Mouse (Mus musculus) forelimb bud, embryonic 11.5 days (tissue): Measurements from ENCODE around the gene Wif1.

Experiments used
- DNase-seq: peaks from one replicate; pipeline ENCODE4 v3.0.0-alpha.2; 2012; ENCODE audit warnings: low read depth, low spot score

Gene Wif1

DNA sequence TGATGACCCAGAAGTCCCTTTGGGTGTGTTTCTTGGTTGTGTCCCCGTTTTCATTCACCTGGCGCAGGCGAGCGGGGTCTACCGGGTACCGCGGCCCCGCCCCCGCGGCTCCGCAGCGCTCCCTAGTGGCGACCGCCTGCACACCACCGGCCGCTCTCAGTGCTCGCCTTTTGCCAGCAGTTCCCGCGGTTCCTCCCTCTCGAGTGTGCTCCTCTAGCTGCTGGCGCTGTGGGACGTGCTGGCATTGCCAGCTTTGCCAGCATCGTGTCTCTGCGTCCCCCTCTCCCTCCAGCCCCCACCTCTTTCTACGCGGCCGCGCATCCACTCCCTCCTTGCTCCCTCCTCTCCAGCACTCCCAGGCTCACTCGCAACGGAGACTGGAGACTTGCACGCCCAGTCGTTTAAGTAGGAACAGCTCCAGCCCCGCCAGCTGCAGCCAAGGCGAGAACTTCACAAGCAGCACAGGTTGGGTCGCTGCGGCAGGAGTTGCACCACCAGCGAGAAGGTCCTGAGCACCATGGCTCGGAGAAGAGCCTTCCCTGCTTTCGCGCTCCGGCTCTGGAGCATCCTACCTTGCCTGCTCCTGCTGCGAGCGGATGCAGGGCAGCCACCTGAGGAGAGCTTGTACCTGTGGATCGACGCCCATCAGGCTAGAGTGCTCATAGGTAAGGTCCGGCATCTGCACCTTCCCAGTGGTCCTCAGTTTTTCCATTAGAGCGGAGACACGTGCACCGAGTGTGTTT lies at the start of gene Wif1:
TSS of gene Wif1 (plus strand) at position 135 of the 743 bp plus-strand sequence.
- peak; percentile 75 for DNase-seq

DNA sequence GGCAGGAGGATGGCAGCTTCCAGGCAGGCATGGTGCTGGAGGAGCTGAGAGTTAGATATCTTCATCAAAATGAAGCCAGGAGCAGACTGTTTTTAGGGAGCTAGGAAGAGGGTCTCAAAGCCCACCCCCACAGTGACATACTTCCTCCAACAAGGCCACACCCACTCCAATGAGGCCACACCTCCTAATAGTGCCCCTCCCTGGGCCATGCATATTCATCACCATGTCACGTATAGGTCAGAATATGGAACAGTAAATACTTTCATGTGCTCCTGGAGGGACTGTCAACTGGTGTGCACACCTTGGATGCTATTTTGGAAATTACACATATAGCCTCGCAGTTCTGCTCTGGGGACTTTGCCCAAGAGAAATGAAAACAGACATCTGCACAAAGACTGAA lies 31.6 kb upstream of the Wif1 start:
- no peak for DNase-seq

DNA sequence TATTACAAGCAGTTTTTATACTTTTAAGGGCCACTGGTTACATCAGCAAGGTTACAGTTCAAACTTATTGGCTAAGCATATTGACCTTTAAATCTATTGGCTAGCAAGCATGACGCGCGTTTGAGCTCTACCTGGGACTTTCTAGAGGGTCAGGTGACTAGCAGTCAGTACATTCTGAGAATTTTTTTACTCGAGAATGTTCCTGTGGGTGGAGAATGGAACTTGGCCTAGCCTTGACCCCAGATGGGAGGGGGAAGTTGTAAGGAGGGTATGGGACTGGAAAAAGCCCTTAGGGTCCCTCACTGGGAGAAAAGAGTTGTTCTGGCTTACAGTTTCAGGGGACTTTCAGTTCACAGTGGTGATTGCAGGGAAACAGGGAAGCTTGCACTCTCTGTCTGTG lies 22.3 kb upstream of the Wif1 start:
- no peak for DNase-seq

DNA sequence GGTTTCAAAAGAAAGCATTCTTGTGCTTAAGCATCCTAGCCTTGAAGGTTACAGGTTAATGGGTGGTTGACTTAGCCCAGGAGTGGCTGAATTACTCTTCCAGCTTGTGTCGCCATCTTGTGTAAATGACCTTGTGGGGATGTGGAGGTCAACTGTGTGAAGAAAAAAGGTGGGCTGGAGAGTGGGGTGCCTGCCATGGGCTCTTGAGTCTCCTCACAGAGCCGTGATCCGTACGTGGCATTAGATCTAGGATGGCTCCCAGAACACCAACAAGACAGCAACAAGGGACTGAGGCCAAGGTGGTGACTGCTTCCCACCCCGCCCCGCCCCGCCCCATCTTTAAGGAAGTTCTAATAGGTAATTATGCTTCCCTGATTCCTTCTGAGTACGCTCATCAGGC lies 17.5 kb upstream of the Wif1 start:
- no peak for DNase-seq

DNA sequence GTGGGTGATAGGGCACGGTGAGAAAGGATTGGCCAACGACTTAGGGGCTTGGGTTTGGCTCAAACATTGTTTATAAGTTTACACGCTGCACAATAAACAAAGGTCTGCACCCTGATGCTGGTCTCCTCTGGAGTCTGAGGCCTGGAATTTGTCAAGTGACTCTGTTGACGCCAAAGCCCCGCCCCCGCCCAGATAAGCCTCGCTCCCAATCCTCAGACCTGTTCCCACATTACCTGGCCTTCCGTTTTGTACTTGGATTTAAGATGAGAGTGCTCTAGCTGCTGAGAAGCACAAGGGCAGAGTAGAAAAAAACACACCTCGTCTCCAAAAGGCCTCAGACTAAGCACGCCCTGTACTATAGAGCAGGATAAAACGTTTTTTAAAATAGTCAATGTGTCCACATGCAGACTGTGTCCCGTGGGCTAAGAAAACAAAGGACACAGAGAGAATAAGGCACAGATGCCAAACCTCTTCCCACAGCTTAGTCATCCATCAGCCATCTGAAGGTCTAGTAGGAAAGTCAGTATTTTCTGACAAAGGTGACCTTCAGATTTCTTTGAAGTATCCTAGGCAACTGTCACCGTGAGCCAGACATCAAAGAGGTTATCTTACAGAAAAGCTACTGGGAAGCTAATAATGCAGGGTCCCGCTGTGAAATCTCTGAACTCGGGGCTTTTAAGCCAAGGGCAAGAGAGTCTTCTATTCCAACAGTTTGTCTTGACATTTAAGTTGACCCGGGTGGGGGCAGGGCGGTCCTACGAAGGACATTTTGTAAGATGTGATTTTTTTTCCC lies 16.9 kb upstream of the Wif1 start:
- no peak for DNase-seq

DNA sequence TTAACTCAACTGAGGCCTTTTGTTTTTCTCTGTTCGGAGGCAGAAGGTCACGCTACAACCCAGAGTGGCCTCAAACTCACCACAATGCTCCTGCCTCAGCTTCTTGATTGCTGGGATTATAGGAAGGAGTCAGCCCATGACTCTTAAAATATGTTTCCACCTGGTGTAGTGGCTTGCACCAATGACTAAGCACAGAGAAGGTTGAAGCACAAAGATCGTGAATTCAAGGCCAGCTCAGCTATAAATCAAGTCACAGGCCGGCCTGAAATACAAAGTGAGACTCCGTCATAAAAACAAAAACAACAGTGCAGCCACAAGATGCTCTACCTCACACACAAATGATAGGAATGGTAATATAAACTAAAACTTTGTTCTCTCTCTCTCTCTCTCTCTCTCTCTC lies 10.8 kb upstream of the Wif1 start:
- DNase-seq = no peak

DNA sequence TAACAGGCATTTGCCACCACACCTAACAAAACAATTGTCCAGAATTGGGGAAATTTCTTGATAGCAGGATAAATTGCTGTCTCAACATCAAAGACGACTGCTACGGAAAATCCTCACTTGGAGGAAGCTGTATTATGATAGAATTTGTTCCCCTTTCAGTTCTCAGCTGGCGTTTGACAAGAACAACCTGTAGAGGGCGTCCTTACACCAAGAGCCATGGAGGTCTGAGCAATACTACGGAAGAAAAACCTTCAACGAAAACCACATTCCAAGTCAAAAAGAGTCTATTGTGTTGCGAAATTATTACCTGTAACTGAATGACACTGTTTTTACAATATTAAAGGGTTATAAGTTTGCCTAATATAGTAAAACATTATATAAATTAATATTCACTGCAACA lies 2.0 kb upstream of the Wif1 start:
- DNase-seq = peak; percentile 70

DNA sequence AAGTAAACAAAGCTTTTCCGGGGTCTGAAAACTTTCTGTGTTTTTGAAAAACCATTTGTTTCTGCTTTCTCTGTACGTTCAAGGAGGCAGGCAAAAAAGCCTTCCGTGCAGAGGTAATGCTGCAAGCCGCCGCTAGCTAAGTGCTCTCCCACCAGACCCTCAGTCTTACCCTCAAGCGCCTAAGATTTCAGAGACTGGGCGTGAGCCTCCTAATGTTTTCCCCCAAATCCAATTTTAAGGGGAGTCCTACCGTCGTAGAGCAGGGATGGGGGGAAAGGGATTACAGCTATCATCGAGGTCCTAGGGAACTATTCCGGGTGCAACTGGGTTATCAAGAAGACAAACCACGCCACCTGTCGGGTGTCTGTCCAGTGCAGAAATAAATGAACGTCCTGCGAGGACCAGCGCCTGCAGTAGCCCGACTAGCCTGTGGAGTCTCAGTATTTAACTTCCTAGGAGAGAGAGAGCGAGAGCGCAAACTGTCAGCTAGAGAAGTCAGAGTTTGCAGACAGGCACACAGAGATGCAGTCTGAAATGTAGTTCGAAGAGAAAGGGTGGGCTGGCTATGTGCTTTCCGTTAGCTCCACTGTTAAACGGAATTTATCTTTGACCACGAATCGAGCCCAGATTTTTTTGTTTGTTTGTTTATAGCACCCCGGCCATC lies 500 bp upstream of the Wif1 start:
- peak; percentile 82 for DNase-seq

DNA sequence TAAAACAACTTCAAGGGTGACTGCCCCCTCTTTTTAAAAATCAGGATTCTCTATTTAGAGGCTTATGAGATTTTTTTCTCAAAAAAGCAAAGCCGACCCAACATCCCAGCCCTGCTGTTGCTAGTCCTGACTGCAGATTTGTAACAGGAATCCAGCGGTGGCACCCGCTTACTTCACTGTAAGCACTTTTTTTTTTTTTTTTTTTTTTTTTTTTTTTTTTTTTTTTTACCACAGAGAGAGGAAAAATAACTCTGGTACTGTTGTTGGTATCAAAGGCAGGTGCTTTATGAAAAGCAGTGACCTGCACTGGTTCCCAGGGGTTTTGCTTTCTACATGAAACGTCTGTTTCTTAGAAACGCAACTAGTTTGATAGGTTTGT lies 798 bp downstream of the Wif1 start:
- no peak for DNase-seq

DNA sequence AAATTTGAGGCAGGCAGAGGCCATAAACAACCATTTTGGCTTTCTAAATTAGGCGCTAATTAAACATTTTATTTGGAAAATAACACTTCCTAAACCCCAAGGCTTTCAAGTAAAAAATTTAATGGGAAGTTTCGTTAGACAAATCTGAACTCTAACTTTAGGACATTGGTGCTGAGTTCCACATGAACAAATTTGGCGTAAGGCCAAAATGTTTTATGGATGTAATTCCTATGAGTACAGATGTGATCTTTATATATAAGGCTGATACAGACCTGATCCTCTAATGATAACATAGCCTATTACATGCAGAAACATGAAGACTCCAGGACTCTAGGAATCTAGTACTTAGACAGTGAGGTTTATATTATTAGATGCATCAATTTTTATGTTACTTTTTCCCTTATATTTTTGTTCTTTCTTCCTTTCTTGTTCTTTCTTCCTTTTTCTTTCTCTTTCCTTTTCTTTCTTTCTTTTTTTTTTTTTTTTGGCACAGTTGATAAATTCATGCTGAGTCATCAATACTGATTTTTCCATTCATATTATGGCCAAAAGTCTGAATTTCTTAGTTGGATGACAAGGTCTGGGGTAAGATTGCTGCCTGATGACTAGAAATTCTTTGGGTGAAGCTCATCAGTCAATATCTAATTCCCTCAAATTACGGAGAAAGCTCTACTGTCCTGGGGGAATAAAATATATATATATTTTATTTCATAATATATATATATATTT lies 5.0 kb downstream of the Wif1 start:
- no peak for DNase-seq

DNA sequence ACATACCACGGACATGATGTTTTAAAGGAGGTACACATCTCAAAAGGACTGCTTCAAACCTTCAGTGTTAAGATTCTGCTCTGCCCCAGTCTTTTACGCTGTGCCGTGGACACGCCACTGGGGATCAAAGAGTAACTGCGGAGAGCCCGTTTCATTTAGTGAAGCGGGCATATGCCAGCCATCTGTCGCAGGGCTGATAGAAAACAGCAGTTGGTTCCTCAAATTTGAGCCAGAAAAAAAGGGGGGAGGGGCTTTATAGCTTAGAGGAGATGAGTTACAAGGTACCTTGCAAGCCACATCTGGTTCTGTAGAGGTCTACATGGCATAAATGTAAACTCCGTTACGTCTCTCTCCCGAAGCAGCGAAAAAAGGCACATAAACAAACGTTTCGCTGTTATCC lies 7.2 kb downstream of the Wif1 start:
- DNase-seq = peak; percentile 91

DNA sequence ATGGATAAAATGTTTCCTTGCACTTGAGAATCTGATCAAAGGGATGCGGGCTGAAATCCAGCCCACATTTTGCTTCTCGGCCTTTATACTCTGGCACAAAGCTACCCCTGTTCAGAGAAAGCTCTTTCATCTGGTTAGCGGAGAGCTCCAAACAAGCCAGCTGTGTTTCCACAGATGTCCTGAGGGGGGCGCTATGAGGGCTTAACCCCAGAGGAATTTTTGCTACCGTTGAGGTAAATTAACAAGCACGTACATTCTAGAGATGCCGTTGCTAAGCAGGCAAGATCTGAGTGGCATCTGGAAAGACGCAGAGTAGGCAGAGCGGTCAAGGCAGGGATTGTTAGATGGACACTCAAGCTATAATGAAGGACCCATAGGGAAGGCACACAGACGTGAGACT lies 13.7 kb downstream of the Wif1 start:
- DNase-seq = no peak

DNA sequence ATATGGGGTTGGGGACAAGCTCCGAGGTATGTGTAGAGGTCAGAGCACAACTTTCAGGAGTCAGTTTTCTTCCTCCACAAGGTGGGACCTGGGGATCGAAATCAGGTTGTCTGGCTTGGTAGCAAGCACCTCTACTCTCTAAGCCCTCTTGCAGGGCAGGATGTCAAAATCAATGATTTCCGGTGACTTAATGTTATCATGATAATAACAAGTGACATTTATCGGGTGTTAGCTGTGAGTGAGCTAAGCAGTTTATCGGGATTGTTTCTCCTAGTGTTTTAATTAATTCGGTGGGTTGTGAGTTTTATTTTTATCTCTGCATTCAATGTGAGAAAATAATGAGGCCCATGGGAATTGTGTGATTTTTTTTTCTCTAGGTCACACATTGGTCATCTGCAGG lies 18.3 kb downstream of the Wif1 start:
- DNase-seq = no peak

DNA sequence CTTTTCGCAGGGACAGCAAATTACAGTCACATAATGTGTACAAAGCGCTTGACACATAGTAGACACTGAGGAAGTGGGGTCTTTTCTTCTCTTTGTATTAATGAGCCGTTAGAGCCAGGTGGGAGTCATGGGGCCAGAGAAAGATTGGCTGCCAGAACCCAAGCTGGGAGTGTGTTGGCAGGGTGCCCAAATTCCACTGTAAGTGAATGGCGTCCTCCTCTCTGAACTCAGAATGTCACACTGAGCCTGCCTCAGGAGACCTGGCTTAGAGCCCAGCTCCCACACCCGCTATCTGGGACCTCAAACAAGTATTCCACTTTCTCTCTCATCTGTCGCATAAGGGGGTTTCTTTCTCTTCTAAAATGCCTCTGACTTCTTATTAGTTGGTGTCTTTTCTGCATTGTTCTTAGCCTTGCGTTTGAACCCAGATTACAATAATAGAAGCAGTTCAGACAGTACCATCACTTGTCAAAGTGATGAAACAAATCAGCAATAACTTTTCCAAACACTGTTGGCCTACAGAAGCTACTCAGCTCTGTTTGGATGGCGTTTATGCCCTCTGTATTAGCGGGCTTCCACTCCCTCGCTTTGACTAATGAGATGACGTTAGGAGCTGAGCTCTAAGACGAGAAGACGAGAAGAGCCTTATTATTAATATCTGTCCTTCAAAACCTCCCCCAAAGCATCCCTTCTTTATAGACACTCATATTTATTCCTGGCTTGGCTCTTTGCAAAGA lies 21.9 kb downstream of the Wif1 start:
- peak; percentile 85 for DNase-seq

DNA sequence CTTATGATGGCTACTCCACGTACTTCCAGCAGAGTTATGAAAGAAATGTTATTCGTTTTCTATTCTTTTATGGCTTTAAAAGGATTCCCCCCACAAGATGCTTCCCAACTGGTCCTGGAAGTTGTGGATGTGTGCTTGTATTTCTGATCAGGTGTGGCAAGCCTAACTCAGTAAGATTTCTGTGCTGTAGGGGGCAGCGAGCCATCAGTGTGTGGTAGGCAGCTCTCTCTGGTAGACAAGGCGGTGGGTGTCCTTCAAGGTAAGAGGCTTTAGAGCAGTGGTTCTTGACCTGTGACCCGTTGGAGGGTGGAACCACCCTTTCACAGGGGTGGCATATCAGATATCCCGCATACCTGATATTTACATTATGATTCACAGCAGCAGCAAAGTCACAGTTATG lies 23.1 kb downstream of the Wif1 start:
- no peak for DNase-seq

DNA sequence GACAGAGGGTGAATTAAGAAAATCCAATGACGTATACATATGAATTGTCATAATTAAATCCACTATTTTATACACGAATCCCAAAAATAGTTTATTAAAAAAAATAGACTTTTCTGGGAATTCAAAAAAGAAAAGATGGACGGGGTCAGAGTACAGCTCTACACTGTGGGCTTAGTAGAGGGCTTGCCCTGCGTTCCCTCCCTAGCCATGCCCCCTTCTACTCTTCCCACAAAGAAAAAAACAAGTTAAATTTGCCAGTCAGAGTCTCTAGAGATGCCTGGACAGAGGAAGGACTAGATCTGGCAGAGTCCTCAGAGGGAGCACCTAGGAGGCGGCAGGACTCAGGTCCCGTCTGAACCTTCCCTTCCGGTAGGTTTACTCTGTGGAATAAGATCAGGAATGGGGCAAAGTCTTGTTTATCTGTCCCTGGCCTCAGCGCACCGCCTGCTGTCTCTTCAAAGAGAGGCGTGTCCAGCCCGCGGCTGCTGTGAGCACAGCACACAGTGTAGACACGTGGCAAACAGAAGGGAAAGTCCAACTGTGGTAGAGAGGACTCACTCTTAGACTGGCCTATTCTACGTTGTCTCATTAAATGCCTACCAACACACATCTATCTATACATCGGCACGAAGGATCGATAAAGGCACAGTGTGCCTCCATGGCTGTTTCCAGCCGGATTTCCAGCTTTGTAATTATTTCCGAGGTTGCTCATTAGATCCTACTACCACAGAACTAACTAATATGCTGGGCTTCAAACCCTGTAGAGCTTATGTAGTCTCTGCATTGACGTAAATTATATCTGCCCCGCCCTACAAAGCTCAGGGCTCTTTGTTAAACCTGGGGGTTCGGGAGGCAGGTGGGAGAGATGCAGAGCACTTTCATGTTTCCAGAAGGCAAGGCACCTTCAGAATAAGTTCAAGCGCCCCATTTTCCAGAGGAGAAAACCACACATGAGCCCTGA lies 25.6 kb downstream of the Wif1 start:
- DNase-seq = no peak

DNA sequence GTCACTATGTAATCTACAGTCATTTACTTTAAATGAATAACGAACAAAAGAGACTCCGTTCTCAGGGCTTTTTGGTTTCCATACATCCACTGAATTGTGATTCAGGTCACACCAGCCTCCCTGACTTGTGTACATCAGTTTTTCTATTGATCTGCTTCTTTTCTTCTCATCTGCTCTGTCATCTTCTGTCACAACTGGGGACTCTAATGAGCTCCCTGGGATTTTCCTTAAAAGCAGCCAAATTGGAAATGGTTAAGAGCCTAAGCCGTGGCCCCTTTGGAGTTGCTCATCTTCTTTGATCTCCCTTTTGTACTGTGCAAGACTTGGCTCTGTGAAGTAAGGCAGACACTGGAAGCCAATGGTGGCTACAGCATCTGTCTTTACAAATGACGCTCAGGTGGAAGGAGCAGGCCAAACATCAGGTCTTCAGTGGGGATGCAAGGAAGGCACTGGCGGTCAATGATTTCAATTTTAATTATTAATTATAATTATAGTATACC lies 27.6 kb downstream of the Wif1 start:
- DNase-seq = no peak

DNA sequence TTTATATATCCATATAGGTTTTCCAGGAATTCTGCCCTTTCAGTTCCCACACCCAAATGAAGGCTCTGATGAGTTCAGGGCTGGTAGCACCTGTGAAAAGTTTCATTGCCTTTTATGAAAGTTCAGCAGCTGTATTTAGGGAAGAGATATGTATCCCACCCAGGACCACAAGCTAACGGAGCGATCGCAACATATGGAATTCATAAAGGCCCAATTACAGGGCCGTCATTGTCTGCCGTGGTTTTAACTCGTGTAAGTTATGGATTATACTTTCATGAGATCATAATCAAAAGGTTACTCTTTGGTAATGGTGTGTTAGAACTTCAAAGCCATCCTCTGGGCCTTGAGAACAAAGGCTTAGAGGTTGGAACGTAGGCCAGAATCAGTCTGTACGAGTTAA lies 28.9 kb downstream of the Wif1 start:
- peak; percentile 40 for DNase-seq

DNA sequence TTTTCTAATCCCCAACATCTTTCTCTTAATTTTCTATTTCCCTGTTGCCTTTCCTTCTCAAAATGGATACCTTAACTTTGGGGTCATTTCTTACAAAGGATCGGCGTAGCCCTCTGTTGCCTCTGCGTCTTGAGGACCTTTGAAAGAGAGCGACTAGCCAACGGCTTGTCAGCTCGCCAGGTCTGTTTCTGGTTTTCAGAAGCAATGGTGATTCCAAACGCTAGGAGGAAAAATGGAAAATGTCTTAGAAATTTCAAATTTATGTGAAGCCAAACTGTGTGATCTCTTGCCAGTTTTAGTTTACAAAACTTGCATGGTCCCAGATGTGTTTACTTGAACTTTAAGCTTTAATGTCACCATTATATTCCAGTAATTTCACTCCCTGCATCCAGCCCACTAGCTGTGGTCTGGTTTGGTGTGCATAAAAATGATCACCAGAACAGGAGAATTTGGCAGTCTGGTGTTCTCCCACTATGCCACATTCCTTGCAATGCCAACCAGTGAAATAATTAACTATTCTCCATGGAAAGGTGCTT lies 33.7 kb downstream of the Wif1 start:
- DNase-seq = no peak

DNA sequence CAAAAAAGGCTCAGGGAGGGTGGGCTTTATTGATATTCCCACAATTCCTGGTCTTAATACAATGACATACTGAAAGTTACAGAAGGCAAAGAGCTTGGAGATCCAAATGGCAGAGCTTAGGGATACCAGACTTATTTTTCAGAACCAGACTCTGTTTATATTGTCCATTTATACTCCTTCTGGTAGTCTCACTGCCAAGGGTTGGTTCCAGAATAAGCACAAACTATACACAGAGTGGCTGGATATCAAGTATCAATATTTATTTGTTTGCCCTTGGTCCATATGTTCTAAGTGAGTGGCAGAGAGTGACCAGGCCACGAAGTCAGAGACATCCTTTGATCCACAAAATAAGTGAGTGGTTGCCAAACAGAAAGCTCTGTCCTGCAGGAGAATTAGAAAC lies 34.2 kb downstream of the Wif1 start:
- DNase-seq = no peak
